Mouse (Mus musculus) G1E (cell line): ENCODE results near the gene Olfr287.

Experiments
- CTCF ChIP-seq: IDR thresholded peaks from 2 replicates; pipeline ENCODE4 v1.5.1; 2012; ENCODE audit warnings: low read depth, low read length, inconsistent platforms, mixed read lengths
- POLR2AphosphoS5 ChIP-seq: IDR thresholded peaks from 2 replicates; pipeline ENCODE4 v1.6.1; 2012; ENCODE audit warnings: low read depth, low read length, inconsistent platforms; ENCODE audit not compliant: insufficient replicate concordance
- TAL1 ChIP-seq: conservative IDR thresholded peaks from 2 replicates; pipeline ENCODE4 v1.6.1; 2012; ENCODE audit warnings: low read depth, low read length, inconsistent platforms, mixed read lengths

DNA sequence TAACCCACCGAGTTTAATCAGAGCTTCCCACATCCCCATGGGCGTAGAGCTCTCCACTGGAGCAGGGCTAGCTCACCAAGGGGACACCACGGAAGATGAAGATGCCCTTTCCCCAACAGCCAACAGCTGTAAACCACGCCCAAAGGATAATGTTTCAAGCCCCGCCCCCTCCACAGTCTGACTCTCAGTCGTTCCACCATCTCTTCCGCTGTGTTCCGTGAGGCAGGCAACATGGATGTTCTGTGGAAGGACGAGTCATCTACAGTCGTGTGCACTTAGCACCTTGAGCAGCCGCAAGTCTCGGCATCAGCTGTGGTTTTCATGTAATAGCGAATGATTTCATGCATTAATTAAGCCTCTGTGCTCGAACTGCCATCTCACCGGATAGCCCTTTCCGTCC lies 4.8 kb upstream of the Olfr287 start:
- TF ChIP-seq TAL1 (no peak), CTCF (no peak), POLR2AphosphoS5 (no peak)
